Mouse (Mus musculus): Measurements from ENCODE around the gene BC049762.

Gene BC049762

GRCm38 (mm10) chr11:51219396-51219980 is 43.4 kb downstream of the BC049762 start:
- no peak for DNase-seq (ENCODE audit: low read depth, low spot score)

- no peak for DNase-seq (ENCODE audit: low read depth, low spot score)
Measured at GRCm38 (mm10) chr11:51214021-51214420, 48.8 kb downstream of the BC049762 start.

GRCm38 (mm10) chr11:51211426-51211825 is 51.4 kb downstream of the BC049762 start:
- DNase-seq (ENCODE audit: low read depth, low spot score): no peak

GRCm38 (mm10) chr11:51207758-51208157 is 55.1 kb downstream of the BC049762 start:
- DNase-seq (ENCODE audit: low read depth, low spot score): no peak
